Mouse (Mus musculus) MEL (cell line): Measurements from ENCODE around the gene Ror1. TPM values are rescaled to one million over a fixed set of nuclear protein-coding genes. Genes with fewer than 3 reads are reported as not detected.

Source experiments
- DNase-seq: peaks from one replicate; pipeline ENCODE4 v3.0.0; 2011; ENCODE audit warnings: low read depth, low spot score
- H3K27ac ChIP-seq: 2 replicates; pipeline ENCODE4 v1.5.1; 2012; ENCODE audit warnings: low read depth, mild to moderate bottlenecking, control low read depth, low read length, moderate library complexity; ENCODE audit not compliant: control insufficient read depth
- H3K27me3 ChIP-seq, 2 experiments: fragments of 150-350 bp in 1 of 2; sonication (generic) in 1 of 2; 2 replicates each; pipeline ENCODE4 v1.6.1; 2012; ENCODE audit warnings: low read length in 2 of 2, mild to moderate bottlenecking in 2 of 2, improper control_type of control experiment in 1 of 2, moderate library complexity in 1 of 2; ENCODE audit not compliant: insufficient read depth in 2 of 2, control insufficient read depth in 1 of 2
- H3K36me3 ChIP-seq, 2 experiments: 2 replicates each; pipeline ENCODE4 v1.6.1; 2012 to 2014; ENCODE audit warnings: low read length in 2 of 2, improper control_type of control experiment in 1 of 2, inconsistent platforms in 1 of 2, mild to moderate bottlenecking in 1 of 2; ENCODE audit not compliant: insufficient read depth in 2 of 2, control insufficient read depth in 1 of 2
- H3K4me1 ChIP-seq, 2 experiments: fragments of 150-350 bp in 1 of 2; sonication (generic) in 1 of 2; 2 replicates each; pipeline ENCODE4 v1.6.1; 2012; ENCODE audit warnings: low read length in 2 of 2, improper control_type of control experiment in 1 of 2, mild to moderate bottlenecking in 1 of 2; ENCODE audit not compliant: insufficient read depth in 2 of 2, control insufficient read depth in 1 of 2
- H3K4me3 ChIP-seq, 2 experiments: fragments of 150-350 bp in 1 of 2; sonication (generic) in 1 of 2; 2 replicates each; pipeline ENCODE4 v1.5.1; 2012; ENCODE audit warnings: low read depth in 2 of 2, low read length in 2 of 2, mild to moderate bottlenecking in 2 of 2, moderate library complexity in 2 of 2, control low read depth in 1 of 2, improper control_type of control experiment in 1 of 2; ENCODE audit not compliant: control insufficient read depth in 1 of 2, insufficient read depth in 1 of 2
- H3K79me2 ChIP-seq: 2 replicates; pipeline ENCODE4 v1.6.1; 2012; ENCODE audit warnings: mild to moderate bottlenecking, low read length, moderate library complexity; ENCODE audit not compliant: control insufficient read depth, poor library complexity, insufficient read depth
- H3K9ac ChIP-seq: 2 replicates; pipeline ENCODE4 v1.6.1; 2012; ENCODE audit warnings: low read depth, mild to moderate bottlenecking, control low read depth, low read length, moderate library complexity; ENCODE audit not compliant: control insufficient read depth, poor library complexity, severe bottlenecking
- H3K9me3 ChIP-seq: fragments of 150-350 bp; sonication (generic); replicated peaks from 2 replicates; pipeline ENCODE4 v1.6.1; 2012; ENCODE audit warnings: mild to moderate bottlenecking, low read length, improper control_type of control experiment, moderate library complexity; ENCODE audit not compliant: insufficient read depth
- BHLHE40 ChIP-seq: IDR thresholded peaks from 2 replicates; pipeline ENCODE4 v1.6.1; 2012; ENCODE audit warnings: low read depth, mild to moderate bottlenecking, inconsistent platforms, low read length, improper control_type of control experiment, borderline replicate concordance
- CHD2 ChIP-seq: IDR thresholded peaks from 2 replicates; pipeline ENCODE4 v1.6.1; 2011; ENCODE audit warnings: low read length, improper control_type of control experiment
- GATA1 ChIP-seq: IDR thresholded peaks from 2 replicates; pipeline ENCODE4 v1.6.1; 2011; ENCODE audit warnings: low read depth, low read length, improper control_type of control experiment
- HCFC1 ChIP-seq: IDR thresholded peaks from 2 replicates; pipeline ENCODE4 v1.6.1; 2012; ENCODE audit warnings: low read depth, mild to moderate bottlenecking, inconsistent platforms, low read length, improper control_type of control experiment, moderate library complexity
- MAX ChIP-seq: IDR thresholded peaks from 2 replicates; pipeline ENCODE4 v1.6.1; 2011; ENCODE audit warnings: low read length, improper control_type of control experiment
- MEF2A ChIP-seq: IDR thresholded peaks from 2 replicates; pipeline ENCODE4 v1.6.1; 2014; ENCODE audit warnings: low read depth, mild to moderate bottlenecking, inconsistent platforms, low read length, improper control_type of control experiment; ENCODE audit not compliant: poor library complexity, insufficient replicate concordance, severe bottlenecking; ENCODE audit errors: extremely low read depth
- MYB ChIP-seq: IDR thresholded peaks from 2 replicates; pipeline ENCODE4 v1.6.1; 2011; ENCODE audit warnings: mild to moderate bottlenecking, low read depth, low read length, improper control_type of control experiment
- MYC ChIP-seq: IDR thresholded peaks from 2 replicates; pipeline ENCODE4 v1.6.1; 2011; ENCODE audit warnings: low read depth, mild to moderate bottlenecking, low read length, improper control_type of control experiment, moderate library complexity
- NELFE ChIP-seq: IDR thresholded peaks from 2 replicates; pipeline ENCODE4 v1.6.1; 2011; ENCODE audit warnings: low read depth, low read length, improper control_type of control experiment
- POLR2AphosphoS5 ChIP-seq: IDR thresholded peaks from 2 replicates; pipeline ENCODE4 v1.6.1; 2012; ENCODE audit warnings: low read depth, borderline replicate concordance, mild to moderate bottlenecking, inconsistent platforms, low read length, moderate library complexity, mixed read lengths
- RAD21 ChIP-seq: IDR thresholded peaks from 2 replicates; pipeline ENCODE4 v1.6.1; 2011; ENCODE audit warnings: mild to moderate bottlenecking, low read depth, low read length, improper control_type of control experiment
- RCOR1 ChIP-seq: IDR thresholded peaks from 2 replicates; pipeline ENCODE4 v1.6.1; 2012; ENCODE audit warnings: low read depth, mild to moderate bottlenecking, inconsistent platforms, low read length, improper control_type of control experiment
- SIN3A ChIP-seq: IDR thresholded peaks from 2 replicates; pipeline ENCODE4 v1.6.1; 2012; ENCODE audit warnings: low read length, improper control_type of control experiment, inconsistent platforms
- SMC3 ChIP-seq: IDR thresholded peaks from 2 replicates; pipeline ENCODE4 v1.6.1; 2011; ENCODE audit warnings: low read depth, low read length, improper control_type of control experiment
- TBP ChIP-seq: IDR thresholded peaks from 2 replicates; pipeline ENCODE4 v1.8.0; 2011; ENCODE audit warnings: low read depth, low read length, improper control_type of control experiment
- UBTF ChIP-seq: IDR thresholded peaks from 2 replicates; pipeline ENCODE4 v1.6.1; 2012; ENCODE audit warnings: low read depth, mild to moderate bottlenecking, inconsistent platforms, low read length, improper control_type of control experiment, moderate library complexity, borderline replicate concordance; ENCODE audit not compliant: insufficient read depth
- USF2 ChIP-seq, 2 experiments: IDR thresholded peaks; 2 replicates each; pipeline ENCODE4 v1.6.1; 2011 to 2012; ENCODE audit warnings: improper control_type of control experiment in 2 of 2, low read length in 2 of 2, borderline replicate concordance in 1 of 2, inconsistent platforms in 1 of 2, low read depth in 1 of 2, mild to moderate bottlenecking in 1 of 2; ENCODE audit not compliant: insufficient read depth in 1 of 2
- ZC3H11A ChIP-seq: IDR thresholded peaks from 2 replicates; pipeline ENCODE4 v1.6.1; 2012; ENCODE audit warnings: low read depth, mild to moderate bottlenecking, inconsistent platforms, low read length, improper control_type of control experiment
- ZKSCAN1 ChIP-seq: IDR thresholded peaks from 2 replicates; pipeline ENCODE4 v1.6.1; 2012; ENCODE audit warnings: low read depth, mild to moderate bottlenecking, inconsistent platforms, low read length, improper control_type of control experiment, moderate library complexity
- ZMIZ1 ChIP-seq: IDR thresholded peaks from 2 replicates; pipeline ENCODE4 v1.6.1; 2012; ENCODE audit warnings: low read depth, mild to moderate bottlenecking, inconsistent platforms, low read length, improper control_type of control experiment, moderate library complexity
- ZNF384 ChIP-seq: IDR thresholded peaks from 2 replicates; pipeline ENCODE4 v1.6.1; 2012; ENCODE audit warnings: low read depth, mild to moderate bottlenecking, inconsistent platforms, low read length, improper control_type of control experiment
- polyA plus RNA-seq, 2 experiments: library from polyadenylated mRNA; stranded (reverse) in 1 of 2; unstranded in 1 of 2; fragments of >175 nt in 1 of 2; fragments of >200 nt in 1 of 2; gene quantifications; 2 replicates each; pipeline versions ENCODE4 v1.2.1 to v1.2.4; 2012; ENCODE audit warnings: low replicate concordance in 2 of 2, low read depth in 1 of 2; ENCODE audit not compliant: insufficient read length in 2 of 2, insufficient read depth in 1 of 2, missing spikeins in 1 of 2
- total RNA-seq: library from RNA; depleted of rRNA; stranded (reverse); fragments of 300-350 nt; gene quantifications from 2 replicates; pipeline ENCODE4 v1.2.3, GENCODE M21; 2012

Ror1 gene
- total and polyA plus RNA-seq, 3 experiments: not detected

DNA sequence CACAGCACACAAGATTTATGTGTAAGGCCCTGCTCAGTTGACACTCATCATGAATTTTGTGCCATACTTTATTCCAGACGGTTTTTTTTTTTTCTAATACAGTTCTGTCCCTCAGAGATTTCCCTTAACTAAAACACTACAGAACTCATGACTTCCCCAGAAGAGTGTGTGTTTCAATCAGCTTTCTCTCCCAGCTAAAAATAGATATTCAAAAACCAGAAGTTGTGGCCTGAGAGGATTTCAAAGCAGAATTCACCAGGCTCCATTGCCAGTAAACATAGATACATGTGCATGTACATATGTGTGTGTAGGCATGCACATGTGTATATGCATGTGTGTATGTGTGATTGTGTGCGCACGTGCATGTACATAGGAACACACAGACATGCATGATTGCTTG lies 252.2 kb downstream of the Ror1 start:
- TF ChIP-seq UBTF (no peak), SMC3 (no peak), TBP (no peak), MYC (no peak), RCOR1 (no peak), BHLHE40 (no peak), RAD21 (no peak), MEF2A (no peak), GATA1 (no peak), NELFE (no peak), ZKSCAN1 (no peak), CHD2 (no peak), POLR2AphosphoS5 (no peak), ZMIZ1 (no peak), ZC3H11A (no peak)
- no peak for DNase-seq
- H3K4me3 ChIP-seq: no peak overlapping the region
- no peaks in the 10 kb centered on the region for H3K9me3 ChIP-seq
- H3K27me3 ChIP-seq: no peaks in the 10 kb centered on the region
- no peak overlapping the region for H3K9ac ChIP-seq
- no peak overlapping the region for H3K27ac ChIP-seq
- no peaks in the 10 kb centered on the region for H3K79me2 ChIP-seq
- no peaks in the 10 kb centered on the region for H3K36me3 ChIP-seq
- H3K4me1 ChIP-seq: no peaks in the 10 kb centered on the region

DNA sequence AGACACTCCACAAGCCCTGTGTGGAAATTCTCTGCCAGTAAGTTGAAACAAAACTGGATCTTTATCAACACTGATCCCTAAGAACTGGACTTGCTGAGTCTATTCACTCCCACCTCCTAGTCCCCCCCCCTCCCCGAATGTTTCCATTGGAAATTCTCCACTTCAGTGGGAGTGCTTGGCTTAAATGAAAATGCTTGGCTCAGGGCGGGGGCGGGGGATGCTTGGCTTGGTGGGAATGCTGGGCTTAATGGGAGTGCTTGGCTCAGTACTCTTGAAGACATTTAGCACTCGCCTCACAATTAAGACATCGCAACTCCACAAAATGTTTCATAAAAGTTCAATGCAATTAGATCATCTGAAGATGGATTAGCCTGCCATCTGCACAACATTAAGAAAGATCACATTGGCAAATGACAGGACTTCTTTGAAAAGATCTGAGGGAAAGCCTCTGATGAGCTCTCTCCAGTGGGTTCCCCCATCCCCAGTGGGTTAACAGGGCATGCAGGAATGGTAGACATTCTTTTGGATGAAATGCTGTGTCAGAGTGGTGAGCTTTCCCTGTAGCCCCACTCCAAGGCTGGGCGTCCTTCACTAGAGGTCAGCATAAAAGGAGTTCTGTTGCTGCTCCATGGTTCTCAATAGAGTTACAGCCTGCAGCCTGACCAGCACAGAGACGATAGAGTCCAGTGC lies 254.7 kb downstream of the Ror1 start:
- no peak overlapping the region for H3K4me3 ChIP-seq
- no peak for TF ChIP-seq SIN3A
- TF ChIP-seq MAX: no peak
- no peak for TF ChIP-seq USF2 (IDR thresholded peaks at IDR 0.05; ENCODE audit: borderline replicate concordance in 1 of 2, insufficient read depth in 1 of 2, low read depth in 1 of 2, low read length in 2 of 2)
- no peak for TF ChIP-seq BHLHE40
- TF ChIP-seq MYB: no peak
- no peak for TF ChIP-seq SMC3
- no peak for TF ChIP-seq POLR2AphosphoS5
- no peak for TF ChIP-seq MEF2A
- no peak for TF ChIP-seq RCOR1
- no peak for TF ChIP-seq ZNF384
- no peak for TF ChIP-seq HCFC1
- TF ChIP-seq NELFE: no peak
- H3K36me3 ChIP-seq: no peaks in the 10 kb centered on the region
- no peak overlapping the region for H3K9ac ChIP-seq
- DNase-seq: no peak
- H3K9me3 ChIP-seq: no peaks in the 10 kb centered on the region
- no peak overlapping the region for H3K27ac ChIP-seq
- no peaks in the 10 kb centered on the region for H3K27me3 ChIP-seq
- no peaks in the 10 kb centered on the region for H3K4me1 ChIP-seq
- no peaks in the 10 kb centered on the region for H3K79me2 ChIP-seq
